Mouse (Mus musculus) forebrain, embryonic 11.5 days (tissue): ENCODE measurements at regions not wholly inside any gene's neighbourhood (a gene's known extent, or its start where the extent isn't known, plus 50 kb on each side); places are given as distances from the start of the nearest gene placed in this dataset.

Experiments used
- ATAC-seq: fragments of 200-750 bp; cut with Nextera tagmentation; replicated peaks from 2 replicates; pipeline ENCODE4 v1.8.0; 2017; ENCODE audit warnings: moderate TSS enrichment; ENCODE audit not compliant: low FRiP score
- DNase-seq: peaks from one replicate; pipeline ENCODE4 v3.0.0-alpha.2; 2017; ENCODE audit warnings: low spot score
- H3K27ac ChIP-seq: fragments of 300-500 bp; sonication (generic); 2 replicates; pipeline ENCODE4 v1.5.1; 2014; ENCODE audit warnings: low read depth, low read length
- H3K27me3 ChIP-seq: fragments of 300-500 bp; sonication (generic); 2 replicates; pipeline ENCODE4 v1.6.1; 2014; ENCODE audit warnings: mild to moderate bottlenecking, low read length, mixed read lengths; ENCODE audit not compliant: control insufficient read depth, insufficient read depth
- H3K36me3 ChIP-seq: fragments of 300-500 bp; sonication (generic); 2 replicates; pipeline ENCODE4 v1.6.1; 2014; ENCODE audit warnings: mild to moderate bottlenecking, low read length, moderate library complexity, mixed read lengths; ENCODE audit not compliant: control insufficient read depth, insufficient read depth
- H3K4me1 ChIP-seq: fragments of 300-500 bp; sonication (generic); replicated peaks from 2 replicates; pipeline ENCODE4 v1.6.1; 2014; ENCODE audit warnings: low read length, mixed read lengths; ENCODE audit not compliant: control insufficient read depth, insufficient read depth
- H3K4me2 ChIP-seq: fragments of 300-500 bp; sonication (generic); 2 replicates; pipeline ENCODE4 v1.6.1; 2014; ENCODE audit warnings: low read depth, mild to moderate bottlenecking, low read length, moderate library complexity, mixed read lengths; ENCODE audit not compliant: severe bottlenecking
- H3K4me3 ChIP-seq: fragments of 300-500 bp; sonication (generic); 2 replicates; pipeline ENCODE4 v1.5.1; 2014; ENCODE audit warnings: low read depth, low read length
- H3K9ac ChIP-seq: fragments of 300-500 bp; sonication (generic); 2 replicates; pipeline ENCODE4 v1.6.1; 2014; ENCODE audit warnings: low read length
- H3K9me3 ChIP-seq: fragments of 300-500 bp; sonication (generic); 2 replicates; pipeline ENCODE4 v1.6.1; 2016; ENCODE audit warnings: low read length, mixed read lengths; ENCODE audit not compliant: control insufficient read depth
- WGBS: fragments of 180-500 bp; shearing (Covaris S2); extraction: QIAGEN DNeasy Blood & Tissue Kit; methylation state at CpG from one replicate; pipeline ENCODE4 v1.1.7; 2014; 5-methylcytosine and 5-hydroxymethylcytosine counted together

- Histone ChIP-seq H3K27me3 (no peaks in the 10 kb centered on the region), H3K4me2 (no peak overlapping the region), H3K4me1 (peaks cover 4% of the 10 kb centered on the region; the same call in 1 of the 2 replicates), H3K9ac (no peak overlapping the region), H3K4me3 (no peak overlapping the region), H3K9me3 (no peaks in the 10 kb centered on the region), H3K36me3 (no peaks in the 10 kb centered on the region), H3K27ac (no peak overlapping the region)
- 61% methylated on average over 12 of the region's 12 CpGs for WGBS
- DNase-seq (no peak), ATAC-seq (no peak)
Observed at GRCm38 (mm10) chr15:62091746-62092659, 1169.2 kb upstream of the A1bg start.

- H3K4me2 ChIP-seq = no peak overlapping the region
- WGBS = 87% methylated on average over 5 of the region's 5 CpGs
Observed at GRCm38 (mm10) chr15:62091144-62091543, 1168.3 kb upstream of the A1bg start.

GRCm38 (mm10) chr15:62088341-62088740 lies 1165.5 kb upstream of the A1bg start:
- Histone ChIP-seq H3K27me3 (no peaks in the 10 kb centered on the region), H3K4me3 (no peak overlapping the region), H3K4me2 (no peak overlapping the region), H3K36me3 (no peaks in the 10 kb centered on the region), H3K9me3 (no peaks in the 10 kb centered on the region), H3K9ac (no peak overlapping the region), H3K4me1 (peaks cover 4% of the 10 kb centered on the region; the same call in 1 of the 2 replicates), H3K27ac (no peak overlapping the region)
- 91% methylated on average over 4 of the region's 4 CpGs for WGBS
- DNase-seq (no peak), ATAC-seq (no peak)

More at GRCm38 (mm10) chr15:62091144-62091543, 1168.3 kb upstream of the A1bg start:
- DNase-seq (no peak), ATAC-seq (no peak)
- Histone ChIP-seq H3K4me1 (peaks cover 4% of the 10 kb centered on the region; the same call in 1 of the 2 replicates), H3K27me3 (no peaks in the 10 kb centered on the region), H3K9ac (no peak overlapping the region), H3K27ac (no peak overlapping the region), H3K9me3 (no peaks in the 10 kb centered on the region), H3K36me3 (no peaks in the 10 kb centered on the region), H3K4me3 (no peak overlapping the region)

GRCm38 (mm10) chr15:62087755-62088154 lies 1164.9 kb upstream of the A1bg start:
- DNase-seq (no peak), ATAC-seq (no peak)
- WGBS = 55% methylated on average over 6 of the region's 6 CpGs
- Histone ChIP-seq H3K4me2 (no peak overlapping the region), H3K36me3 (no peaks in the 10 kb centered on the region), H3K9ac (no peak overlapping the region), H3K27me3 (no peaks in the 10 kb centered on the region), H3K27ac (no peak overlapping the region), H3K4me3 (no peak overlapping the region), H3K9me3 (no peaks in the 10 kb centered on the region), H3K4me1 (peaks cover 3% of the 10 kb centered on the region; the same call in 1 of the 2 replicates)

GRCm38 (mm10) chr15:62086037-62086436 lies 1163.2 kb upstream of the A1bg start:
- DNase-seq (no peak), ATAC-seq (no peak)
- Histone ChIP-seq H3K4me3 (no peak overlapping the region), H3K9ac (no peak overlapping the region), H3K4me1 (no peaks in the 10 kb centered on the region), H3K27ac (no peak overlapping the region), H3K27me3 (no peaks in the 10 kb centered on the region), H3K36me3 (no peaks in the 10 kb centered on the region), H3K4me2 (no peak overlapping the region), H3K9me3 (no peaks in the 10 kb centered on the region)
- 89% methylated on average over 3 of the region's 3 CpGs for WGBS

- H3K4me3 ChIP-seq = no peak overlapping the region
- H3K27me3 ChIP-seq = no peaks in the 10 kb centered on the region
- H3K4me2 ChIP-seq = no peak overlapping the region
- no peaks in the 10 kb centered on the region for H3K4me1 ChIP-seq
- no peak overlapping the region for H3K9ac ChIP-seq
- DNase-seq = no peak
- no peak overlapping the region for H3K27ac ChIP-seq
- H3K9me3 ChIP-seq = no peaks in the 10 kb centered on the region
- H3K36me3 ChIP-seq = no peaks in the 10 kb centered on the region
- no peak for ATAC-seq
- WGBS = 85% methylated on average over 3 of the region's 3 CpGs
Observed at GRCm38 (mm10) chr15:62083347-62083746, 1160.5 kb upstream of the A1bg start.

GRCm38 (mm10) chr15:62082539-62082938 lies 1159.7 kb upstream of the A1bg start:
- Histone ChIP-seq H3K27ac (no peak overlapping the region), H3K9ac (no peak overlapping the region), H3K27me3 (no peaks in the 10 kb centered on the region), H3K36me3 (no peaks in the 10 kb centered on the region), H3K4me1 (no peaks in the 10 kb centered on the region), H3K9me3 (no peaks in the 10 kb centered on the region), H3K4me2 (no peak overlapping the region), H3K4me3 (no peak overlapping the region)
- no peak for ATAC-seq
- 96% methylated on average over 2 of the region's 2 CpGs for WGBS
- DNase-seq = no peak

GRCm38 (mm10) chr15:62079155-62080109 lies 1156.6 kb upstream of the A1bg start:
- Histone ChIP-seq H3K9ac (no peak overlapping the region), H3K4me1 (no peaks in the 10 kb centered on the region), H3K4me2 (no peak overlapping the region), H3K27me3 (no peaks in the 10 kb centered on the region), H3K4me3 (no peak overlapping the region), H3K9me3 (no peaks in the 10 kb centered on the region), H3K27ac (no peak overlapping the region), H3K36me3 (no peaks in the 10 kb centered on the region)
- DNase-seq (no peak), ATAC-seq (peak; percentile 51; the same call in 1 of the 2 replicates)
- 70% methylated on average over 9 of the region's 9 CpGs for WGBS
